Mouse (Mus musculus) liver, embryonic 16.5 days (tissue): ENCODE results near the gene Serpina10. TPM values are rescaled to one million over a fixed set of nuclear protein-coding genes. Genes with fewer than 3 reads are reported as not detected.
"Not testable (repeated sequence)": the region's sequence is repeated elsewhere in the genome, so short reads cannot be mapped to it uniquely, and the experiment has no call there.

ENCODE experiments used
- ATAC-seq: fragments of 200-750 bp; cut with Nextera tagmentation; 2 replicates; pipeline ENCODE4 v1.8.0; 2017; ENCODE audit warnings: low read depth, mild to moderate bottlenecking, moderate number of reproducible peaks, moderate library complexity
- H3K27ac ChIP-seq: fragments of 300-500 bp; sonication (generic); 2 replicates; pipeline ENCODE4 v1.5.1; 2014; ENCODE audit warnings: mild to moderate bottlenecking, low read length
- H3K27me3 ChIP-seq: fragments of 300-500 bp; sonication (generic); 2 replicates; pipeline ENCODE4 v1.6.1; 2014; ENCODE audit warnings: low read depth, low read length, mixed read lengths; ENCODE audit not compliant: control insufficient read depth, insufficient read depth
- H3K36me3 ChIP-seq: fragments of 300-500 bp; sonication (generic); 2 replicates; pipeline ENCODE4 v1.6.1; 2014; ENCODE audit warnings: mild to moderate bottlenecking; ENCODE audit not compliant: control insufficient read depth, insufficient read depth
- H3K4me1 ChIP-seq: fragments of 300-500 bp; sonication (generic); 2 replicates; pipeline ENCODE4 v1.6.1; 2014; ENCODE audit warnings: low read depth, low read length, mixed read lengths; ENCODE audit not compliant: control insufficient read depth
- H3K4me2 ChIP-seq: fragments of 300-500 bp; sonication (generic); 2 replicates; pipeline ENCODE4 v1.6.1; 2014; ENCODE audit warnings: low read depth, low read length, mixed read lengths
- H3K4me3 ChIP-seq: fragments of 300-500 bp; sonication (generic); 2 replicates; pipeline ENCODE4 v1.5.1; 2014; ENCODE audit warnings: low read depth, mild to moderate bottlenecking, low read length
- H3K9ac ChIP-seq: fragments of 300-500 bp; sonication (generic); 2 replicates; pipeline ENCODE4 v1.6.1; 2014; ENCODE audit warnings: low read depth, low read length
- H3K9me3 ChIP-seq: fragments of 300-500 bp; sonication (generic); replicated peaks from 2 replicates; pipeline ENCODE4 v1.6.1; 2016; ENCODE audit warnings: low read length; ENCODE audit not compliant: control insufficient read depth
- WGBS: fragments of 180-500 bp; shearing (Covaris S2); extraction: QIAGEN DNeasy Blood & Tissue Kit; methylation state at CpG from one replicate; pipeline ENCODE4 v1.1.7; 2014; ENCODE audit not compliant: insufficient replicate concordance; 5-methylcytosine and 5-hydroxymethylcytosine counted together
- polyA plus RNA-seq: library from polyadenylated mRNA; unstranded; fragments of >200 nt; fragmentation: Nextera tagmentation; extraction: Ambion mirVana; gene quantifications from 2 replicates; pipeline ENCODE4 v1.2.1, GENCODE M21; 2015

Gene Serpina10
- polyA plus RNA-seq, 1 experiment from 2014 or later: 47.0 TPM

- ATAC-seq: no peak
- H3K4me3 ChIP-seq: no peak overlapping the region
- H3K4me1 ChIP-seq: no peaks in the 10 kb centered on the region
- WGBS: 27% methylated on average over 2 of the region's 2 CpGs
- no peaks in the 10 kb centered on the region for H3K27me3 ChIP-seq
- no peak overlapping the region for H3K4me2 ChIP-seq
- no peak overlapping the region for H3K9ac ChIP-seq
- H3K27ac ChIP-seq: no peak overlapping the region
- H3K36me3 ChIP-seq: no peaks in the 10 kb centered on the region
- no peaks in the 10 kb centered on the region for H3K9me3 ChIP-seq
These were observed 32.8 kb downstream of the Serpina10 start for GRCm38 (mm10) chr12:103598411-103598810.

GRCm38 (mm10) chr12:103583771-103584170 lies 47.5 kb downstream of the Serpina10 start:
- Histone ChIP-seq H3K4me1 (no peaks in the 10 kb centered on the region), H3K27ac (no peak overlapping the region), H3K4me3 (no peak overlapping the region), H3K27me3 (no peaks in the 10 kb centered on the region), H3K36me3 (no peaks in the 10 kb centered on the region), H3K9ac (no peak overlapping the region), H3K4me2 (no peak overlapping the region), H3K9me3 (no peaks in the 10 kb centered on the region)
- WGBS: 69% methylated on average over 8 of the region's 8 CpGs
- ATAC-seq: no peak

- not testable (repeated sequence) for ATAC-seq, H3K4me3 ChIP-seq, H3K4me2 ChIP-seq, H3K27ac ChIP-seq, H3K36me3 ChIP-seq, H3K9me3 ChIP-seq, H3K4me1 ChIP-seq, H3K27me3 ChIP-seq, H3K9ac ChIP-seq
- 72% methylated on average over 6 of the region's 6 CpGs for WGBS
These were observed 53.1 kb downstream of the Serpina10 start for GRCm38 (mm10) chr12:103578148-103578547.

GRCm38 (mm10) chr12:103569690-103570089 lies 61.6 kb downstream of the Serpina10 start:
- 43% methylated on average over 6 of the region's 6 CpGs for WGBS

DNA sequence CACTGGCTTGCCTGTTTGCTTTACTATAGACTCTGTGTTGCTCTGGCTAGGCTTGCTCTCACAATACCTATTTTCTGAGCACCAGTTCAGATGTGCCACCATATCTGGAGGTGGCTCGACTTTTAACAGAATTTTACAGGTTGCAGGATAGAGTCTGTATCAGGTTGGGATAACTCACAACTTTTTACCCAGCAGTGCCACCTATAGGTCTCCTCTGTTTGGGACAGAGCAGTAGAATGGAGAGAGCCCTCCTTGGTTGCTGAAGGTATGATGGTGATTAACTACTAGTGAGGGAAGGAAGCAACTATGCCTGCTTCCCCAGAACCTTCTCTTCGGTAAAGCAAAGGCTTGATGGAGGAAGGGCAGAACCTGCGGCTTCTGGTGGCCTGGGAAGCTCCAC lies 64.1 kb downstream of the Serpina10 start:
- WGBS: 43% methylated on average over 3 of the region's 3 CpGs
- Histone ChIP-seq H3K4me2 (no peak overlapping the region), H3K9me3 (no peaks in the 10 kb centered on the region), H3K36me3 (no peaks in the 10 kb centered on the region), H3K27me3 (no peaks in the 10 kb centered on the region), H3K4me1 (no peaks in the 10 kb centered on the region), H3K9ac (no peak overlapping the region), H3K27ac (no peak overlapping the region), H3K4me3 (no peak overlapping the region)
- ATAC-seq: no peak

More at GRCm38 (mm10) chr12:103569690-103570089, 61.6 kb downstream of the Serpina10 start:
- Histone ChIP-seq H3K4me1 (no peaks in the 10 kb centered on the region), H3K9ac (no peak overlapping the region), H3K4me2 (no peak overlapping the region), H3K36me3 (no peaks in the 10 kb centered on the region), H3K27ac (no peak overlapping the region), H3K27me3 (no peaks in the 10 kb centered on the region), H3K4me3 (no peak overlapping the region), H3K9me3 (no peaks in the 10 kb centered on the region)
- ATAC-seq: no peak

DNA sequence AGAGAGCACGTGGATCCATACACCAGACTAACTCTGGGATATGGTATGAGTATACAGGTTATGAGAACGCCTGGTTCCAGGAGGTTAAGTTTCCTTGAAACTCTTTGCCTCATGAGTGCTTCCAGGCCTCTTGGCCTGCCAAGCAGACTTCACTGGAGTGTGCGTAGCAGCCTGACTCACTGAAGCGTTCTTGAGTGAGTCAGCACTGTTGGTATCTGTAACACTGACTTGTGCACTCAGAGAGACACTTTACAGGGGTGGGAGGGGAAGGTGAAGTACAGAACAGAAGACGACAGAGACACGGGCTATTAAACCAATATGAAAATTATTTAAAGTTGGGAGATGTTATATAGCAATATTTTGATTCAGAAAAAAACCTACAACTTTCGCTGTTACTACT lies 66.1 kb downstream of the Serpina10 start:
- Histone ChIP-seq H3K9me3 (no peaks in the 10 kb centered on the region), H3K9ac (no peak overlapping the region), H3K4me3 (no peak overlapping the region), H3K4me2 (no peak overlapping the region), H3K27ac (no peak overlapping the region), H3K27me3 (no peaks in the 10 kb centered on the region), H3K36me3 (no peaks in the 10 kb centered on the region), H3K4me1 (no peaks in the 10 kb centered on the region)
- no peak for ATAC-seq
- 50% methylated on average over 7 of the region's 7 CpGs for WGBS

Other genes with a start within 250 kb of the Serpina10 start
- 29.4 and 31.4 TPM in 2 replicates for gene Otub2, start 242.8 kb downstream of the Serpina10 start, polyA plus RNA-seq
- gene 9330161L09Rik, start 223.6 kb downstream of the Serpina10 start, polyA plus RNA-seq: 0.11 TPM in 1 of 2 replicates, not detected in the other
- 33.8 and 40.9 TPM in 2 replicates for gene Ddx24, start 205.6 kb downstream of the Serpina10 start, polyA plus RNA-seq
- gene Ifi27, start 197.2 kb downstream of the Serpina10 start, polyA plus RNA-seq: 16.2 and 20.8 TPM in 2 replicates
- 8.1 and 9.6 TPM in 2 replicates for gene Ifi27l2a, start 187.8 kb downstream of the Serpina10 start, polyA plus RNA-seq
- 0.31 TPM in 1 of 2 replicates, not detected in the other for gene Ifi27l2b, start 174.2 kb downstream of the Serpina10 start, polyA plus RNA-seq
- gene Ppp4r4, start 99.2 kb downstream of the Serpina10 start, polyA plus RNA-seq: 1.5 and 1.6 TPM in 2 replicates
- gene Serpina6, start 25.8 kb upstream of the Serpina10 start, polyA plus RNA-seq: 1,299 and 1,398 TPM in 2 replicates
- gene Serpina16, start 44.7 kb upstream of the Serpina10 start, polyA plus RNA-seq: 0.07 and 0.12 TPM in 2 replicates
- gene Serpina1f, start 64.1 kb upstream of the Serpina10 start, polyA plus RNA-seq: 0.06 TPM in 2 replicates
- 566 and 660 TPM in 2 replicates for gene Serpina1d, start 142.1 kb upstream of the Serpina10 start, polyA plus RNA-seq
- gene Serpina1b, start 198.9 kb upstream of the Serpina10 start, polyA plus RNA-seq: 1,316 and 1,448 TPM in 2 replicates
- 1,052 and 1,237 TPM in 2 replicates for gene Serpina1a, start 232.1 kb upstream of the Serpina10 start, polyA plus RNA-seq